Mouse (Mus musculus) myocyte (in vitro differentiated cells): ENCODE data around the gene Zfp324.

Source experiments
- CEBPB ChIP-seq: IDR thresholded peaks from 2 replicates; pipeline ENCODE4 v1.6.1; 2011; ENCODE audit warnings: mild to moderate bottlenecking, moderate library complexity; ENCODE audit not compliant: poor library complexity, insufficient read depth, severe bottlenecking
- E2F4 ChIP-seq: IDR thresholded peaks from one replicate; pipeline ENCODE4 v1.6.1; 2011; ENCODE audit warnings: mild to moderate bottlenecking, control low read depth, moderate library complexity; ENCODE audit not compliant: insufficient read depth
- MAX ChIP-seq: IDR thresholded peaks from one replicate; pipeline ENCODE4 v1.6.1; 2011; ENCODE audit warnings: low read depth, mild to moderate bottlenecking, control low read depth
- MYOD1 ChIP-seq, 3 experiments: IDR thresholded peaks; one replicate each; pipeline ENCODE4 v1.6.1; 2011; ENCODE audit warnings: control low read depth in 2 of 3, low read depth in 2 of 3, mild to moderate bottlenecking in 2 of 3, moderate library complexity in 1 of 3; ENCODE audit not compliant: insufficient read length in 2 of 3, control insufficient read depth in 1 of 3
- MYOG ChIP-seq, 3 experiments: IDR thresholded peaks; one replicate each; pipeline ENCODE4 v1.6.1; 2011; ENCODE audit warnings: control low read depth in 2 of 3, low read depth in 2 of 3, mild to moderate bottlenecking in 2 of 3; ENCODE audit not compliant: insufficient read length in 2 of 3, control insufficient read depth in 1 of 3, insufficient read depth in 1 of 3
- POLR2A ChIP-seq: IDR thresholded peaks from one replicate; pipeline ENCODE4 v1.6.1; 2011; ENCODE audit warnings: low read depth, mild to moderate bottlenecking, control low read depth, moderate library complexity; ENCODE audit not compliant: insufficient read length
- POLR2AphosphoS2 ChIP-seq: IDR thresholded peaks from one replicate; pipeline ENCODE4 v1.6.1; 2011; ENCODE audit warnings: low read depth, control low read depth; ENCODE audit not compliant: insufficient read length
- REST ChIP-seq: IDR thresholded peaks from one replicate; pipeline ENCODE4 v1.6.1; 2011; ENCODE audit warnings: mild to moderate bottlenecking, control low read depth, moderate library complexity; ENCODE audit not compliant: insufficient read depth, insufficient read length
- SRF ChIP-seq: IDR thresholded peaks from one replicate; pipeline ENCODE4 v1.6.1; 2011; ENCODE audit warnings: low read depth; ENCODE audit not compliant: control insufficient read depth, insufficient read length
- TCF12 ChIP-seq: IDR thresholded peaks from one replicate; pipeline ENCODE4 v1.6.1; 2011; ENCODE audit warnings: mild to moderate bottlenecking, control low read depth; ENCODE audit not compliant: poor library complexity, insufficient read depth, severe bottlenecking
- TCF3 ChIP-seq: IDR thresholded peaks from one replicate; pipeline ENCODE4 v1.6.1; 2011; ENCODE audit warnings: low read depth, control low read depth; ENCODE audit not compliant: insufficient read length
- USF1 ChIP-seq: IDR thresholded peaks from one replicate; pipeline ENCODE4 v1.6.1; 2011; ENCODE audit warnings: low read depth, mild to moderate bottlenecking, control low read depth, moderate library complexity

DNA sequence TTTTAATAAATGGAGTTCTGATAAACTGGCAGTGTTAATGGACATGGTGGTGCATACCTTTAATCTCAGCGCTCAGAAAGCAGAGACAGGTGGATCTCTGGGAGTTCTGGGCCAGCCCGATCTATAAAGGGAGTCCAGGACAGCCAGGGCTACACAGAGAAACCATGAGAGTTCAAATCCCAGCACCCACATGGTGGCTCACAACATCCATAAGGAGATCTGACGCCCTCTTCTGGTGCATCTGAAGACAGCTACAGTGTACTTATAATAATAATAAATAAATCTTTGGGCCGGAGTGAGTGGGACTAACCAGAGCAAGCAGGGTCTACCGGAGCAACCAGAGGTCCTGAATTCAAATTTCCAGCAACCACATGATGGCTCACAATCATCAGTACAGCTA, 37.7 kb downstream of the Zfp324 start:
- TF ChIP-seq POLR2A (no peak), TCF12 (no peak), REST (no peak), USF1 (no peak), MAX (no peak), CEBPB (no peak), POLR2AphosphoS2 (no peak), MYOD1 (IDR thresholded peaks at IDR 0.05; ENCODE audit: control insufficient read depth in 1 of 3, insufficient read length in 2 of 3, low read depth in 2 of 3) (no peak), E2F4 (no peak), MYOG (IDR thresholded peaks at IDR 0.05; ENCODE audit: control insufficient read depth in 1 of 3, insufficient read depth in 1 of 3, insufficient read length in 2 of 3, low read depth in 2 of 3) (no peak), SRF (no peak), TCF3 (no peak)
